Mouse (Mus musculus): ENCODE results near the gene Fam81a.

DNA sequence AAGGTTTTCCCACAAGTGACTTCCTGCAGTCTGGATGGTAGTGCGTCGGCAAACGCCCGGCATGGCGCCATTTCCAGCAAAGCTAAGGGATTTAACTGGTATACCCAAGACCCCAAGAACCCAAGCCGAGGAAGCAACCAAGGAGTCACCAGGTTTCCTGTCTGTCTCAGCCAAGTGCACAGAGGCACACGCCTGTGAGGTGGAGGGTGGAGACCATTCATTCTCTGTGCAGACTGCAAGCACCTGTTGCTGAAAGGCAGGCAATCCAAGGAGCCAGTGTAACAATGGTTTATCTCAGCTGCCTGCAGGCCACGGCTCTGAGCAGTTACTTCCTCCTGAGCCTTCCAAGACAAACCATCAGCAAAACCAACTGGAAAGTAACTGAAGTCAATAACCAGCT is 70.0 kb downstream of the Fam81a start:
- TF ChIP-seq CTCF (IDR thresholded peaks at IDR 0.05; ENCODE audit: low read depth, low read length), result no peak
- no peak for TF ChIP-seq POLR2A (IDR thresholded peaks at IDR 0.05; ENCODE audit: extremely low read depth, insufficient read depth, low read length)
